Mouse (Mus musculus) spleen, adult 2 months (tissue): ENCODE results near the gene Krt4.

ENCODE experiments used
- CTCF ChIP-seq: fragments of 200-500 bp; IDR thresholded peaks from 2 replicates; pipeline ENCODE4 v1.5.1; 2011; ENCODE audit warnings: mild to moderate bottlenecking, inconsistent platforms; ENCODE audit not compliant: insufficient read depth, insufficient read length, insufficient replicate concordance; ENCODE audit errors: extremely low read depth
- POLR2A ChIP-seq: fragments of 200-500 bp; IDR thresholded peaks from 2 replicates; pipeline ENCODE4 v1.6.1; 2011; ENCODE audit warnings: low read depth, low read length, inconsistent platforms

GRCm38 (mm10) chr15:101940274-101940829 is 15.8 kb upstream of the Krt4 start, which contains the start of gene Krt79:
- TF ChIP-seq CTCF (no peak), POLR2A (no peak)
